Mouse (Mus musculus) hindbrain, embryonic 13.5 days (tissue): ENCODE measurements around the gene Ptgfr. TPM values are rescaled to one million over a fixed set of nuclear protein-coding genes. Genes with fewer than 3 reads are reported as not detected.

Experiments used
- ATAC-seq: fragments of 200-750 bp; cut with Nextera tagmentation; 2 replicates; pipeline ENCODE4 v1.8.0; 2017; ENCODE audit warnings: moderate TSS enrichment; ENCODE audit not compliant: low FRiP score
- H3K27ac ChIP-seq: fragments of 300-500 bp; sonication (generic); 2 replicates; pipeline ENCODE4 v1.5.1; 2015; ENCODE audit warnings: inconsistent platforms, mild to moderate bottlenecking, moderate library complexity
- H3K27me3 ChIP-seq: fragments of 300-500 bp; sonication (generic); 2 replicates; pipeline ENCODE4 v1.6.1; 2015; ENCODE audit warnings: mild to moderate bottlenecking, inconsistent platforms
- H3K36me3 ChIP-seq: fragments of 300-500 bp; sonication (generic); 2 replicates; pipeline ENCODE4 v1.6.1; 2015; ENCODE audit warnings: mild to moderate bottlenecking, inconsistent platforms
- H3K4me1 ChIP-seq: fragments of 300-500 bp; sonication (generic); replicated peaks from 2 replicates; pipeline ENCODE4 v1.6.1; 2015; ENCODE audit warnings: inconsistent platforms
- H3K4me2 ChIP-seq: fragments of 300-500 bp; sonication (generic); 2 replicates; pipeline ENCODE4 v1.6.1; 2015; ENCODE audit warnings: inconsistent platforms, mild to moderate bottlenecking, moderate library complexity
- H3K4me3 ChIP-seq: fragments of 300-500 bp; sonication (generic); 2 replicates; pipeline ENCODE4 v1.5.1; 2015; ENCODE audit warnings: mild to moderate bottlenecking, inconsistent platforms
- H3K9ac ChIP-seq: fragments of 300-500 bp; sonication (generic); 2 replicates; pipeline ENCODE4 v1.6.1; 2015; ENCODE audit warnings: mild to moderate bottlenecking, inconsistent platforms
- H3K9me3 ChIP-seq: fragments of 300-500 bp; sonication (generic); 2 replicates; pipeline ENCODE4 v1.6.1; 2016; ENCODE audit warnings: inconsistent platforms
- WGBS: fragments of 180-500 bp; shearing (Covaris S2); methylation state at CpG from one replicate; pipeline ENCODE4 v1.1.7; 2015; 5-methylcytosine and 5-hydroxymethylcytosine counted together
- polyA plus RNA-seq: library from polyadenylated mRNA; unstranded; fragments of >200 nt; fragmentation: Nextera tagmentation; extraction: Ambion mirVana; gene quantifications from 2 replicates; pipeline ENCODE4 v1.2.1, GENCODE M21; 2015

The Ptgfr gene
- polyA plus RNA-seq, result 0.40 and 0.52 TPM in 2 replicates

GRCm38 (mm10) chr3:151836871-151837680 lies at the start of gene Ptgfr:
TSS of gene Ptgfr (minus strand) at chr3:151837630.
- ATAC-seq, result peak; percentile 87
- Histone ChIP-seq H3K27me3 (peaks cover 26% of the 10 kb centered on the region), H3K4me2 (peak within 1 kb of the TSS; percentile 79), H3K4me3 (peak within 1 kb of the TSS; percentile 54), H3K36me3 (no peaks in the 10 kb centered on the region), H3K9ac (peak within 1 kb of the TSS; percentile 72), H3K9me3 (no peaks in the 10 kb centered on the region), H3K4me1 (peaks cover 15% of the 10 kb centered on the region), H3K27ac (no peak within 1 kb of the TSS)
- 2% methylated on average over 30 of the region's 30 CpGs for WGBS

GRCm38 (mm10) chr3:151883881-151884280 lies 46.5 kb upstream of the Ptgfr start:
- no peaks in the 10 kb centered on the region for H3K4me1 ChIP-seq
- H3K9me3 ChIP-seq, result no peaks in the 10 kb centered on the region
- no peaks in the 10 kb centered on the region for H3K27me3 ChIP-seq
- no peak overlapping the region for H3K4me3 ChIP-seq
- H3K9ac ChIP-seq, result no peak overlapping the region
- no peak overlapping the region for H3K4me2 ChIP-seq
- WGBS, result 78% methylated on average over 5 of the region's 5 CpGs
- H3K27ac ChIP-seq, result no peak overlapping the region
- no peak for ATAC-seq
- no peaks in the 10 kb centered on the region for H3K36me3 ChIP-seq

GRCm38 (mm10) chr3:151879981-151880380 lies 42.6 kb upstream of the Ptgfr start:
- ATAC-seq, result no peak
- H3K9me3 ChIP-seq, result no peaks in the 10 kb centered on the region
- H3K27me3 ChIP-seq, result no peaks in the 10 kb centered on the region
- H3K4me1 ChIP-seq, result no peaks in the 10 kb centered on the region
- no peak overlapping the region for H3K27ac ChIP-seq
- no peak overlapping the region for H3K4me3 ChIP-seq
- no peaks in the 10 kb centered on the region for H3K36me3 ChIP-seq
- 80% methylated on average over 2 of the region's 2 CpGs for WGBS
- no peak overlapping the region for H3K4me2 ChIP-seq
- no peak overlapping the region for H3K9ac ChIP-seq

- no peaks in the 10 kb centered on the region for H3K4me1 ChIP-seq
- H3K9me3 ChIP-seq, result no peaks in the 10 kb centered on the region
- ATAC-seq, result no peak
- H3K4me3 ChIP-seq, result no peak overlapping the region
- H3K4me2 ChIP-seq, result no peak overlapping the region
- H3K36me3 ChIP-seq, result no peaks in the 10 kb centered on the region
- no peaks in the 10 kb centered on the region for H3K27me3 ChIP-seq
- no peak overlapping the region for H3K27ac ChIP-seq
- no peak overlapping the region for H3K9ac ChIP-seq
These were observed 31.5 kb upstream of the Ptgfr start for GRCm38 (mm10) chr3:151868970-151869369.

GRCm38 (mm10) chr3:151851344-151851743 lies 13.9 kb upstream of the Ptgfr start:
- H3K9ac ChIP-seq, result no peak overlapping the region
- no peaks in the 10 kb centered on the region for H3K27me3 ChIP-seq
- H3K36me3 ChIP-seq, result no peaks in the 10 kb centered on the region
- H3K27ac ChIP-seq, result no peak overlapping the region
- H3K4me1 ChIP-seq, result no peaks in the 10 kb centered on the region
- H3K4me3 ChIP-seq, result no peak overlapping the region
- WGBS, result 97% methylated on average over 1 of the region's 1 CpGs
- no peak for ATAC-seq
- no peaks in the 10 kb centered on the region for H3K9me3 ChIP-seq
- H3K4me2 ChIP-seq, result no peak overlapping the region

- H3K27ac ChIP-seq, result no peak overlapping the region
- no peaks in the 10 kb centered on the region for H3K36me3 ChIP-seq
- H3K27me3 ChIP-seq, result no peaks in the 10 kb centered on the region
- H3K9me3 ChIP-seq, result no peaks in the 10 kb centered on the region
- no peak overlapping the region for H3K9ac ChIP-seq
- no peak for ATAC-seq
- 65% methylated on average over 1 of the region's 1 CpGs for WGBS
- H3K4me2 ChIP-seq, result no peak overlapping the region
- no peak overlapping the region for H3K4me3 ChIP-seq
- no peaks in the 10 kb centered on the region for H3K4me1 ChIP-seq
These were observed 13.2 kb upstream of the Ptgfr start for GRCm38 (mm10) chr3:151850621-151851020.

GRCm38 (mm10) chr3:151846292-151846691 lies 8.9 kb upstream of the Ptgfr start:
- no peaks in the 10 kb centered on the region for H3K36me3 ChIP-seq
- H3K27ac ChIP-seq, result no peak overlapping the region
- H3K4me2 ChIP-seq, result no peak overlapping the region
- 91% methylated on average over 7 of the region's 7 CpGs for WGBS
- H3K27me3 ChIP-seq, result no peaks in the 10 kb centered on the region
- no peaks in the 10 kb centered on the region for H3K4me1 ChIP-seq
- H3K9ac ChIP-seq, result no peak overlapping the region
- no peak for ATAC-seq
- no peaks in the 10 kb centered on the region for H3K9me3 ChIP-seq
- H3K4me3 ChIP-seq, result no peak overlapping the region

- no peaks in the 10 kb centered on the region for H3K4me1 ChIP-seq
- no peaks in the 10 kb centered on the region for H3K9me3 ChIP-seq
- no peak overlapping the region for H3K4me2 ChIP-seq
- WGBS, result 74% methylated on average over 5 of the region's 5 CpGs
- H3K27me3 ChIP-seq, result no peaks in the 10 kb centered on the region
- H3K9ac ChIP-seq, result no peak overlapping the region
- H3K27ac ChIP-seq, result no peak overlapping the region
- H3K36me3 ChIP-seq, result no peaks in the 10 kb centered on the region
- H3K4me3 ChIP-seq, result no peak overlapping the region
- ATAC-seq, result no peak
These were observed 7.1 kb upstream of the Ptgfr start for GRCm38 (mm10) chr3:151844361-151845154.

- Histone ChIP-seq H3K27ac (no peak overlapping the region), H3K27me3 (peaks cover 26% of the 10 kb centered on the region), H3K4me3 (no peak overlapping the region), H3K9me3 (no peaks in the 10 kb centered on the region), H3K4me2 (no peak overlapping the region), H3K4me1 (peaks cover 15% of the 10 kb centered on the region), H3K9ac (no peak overlapping the region), H3K36me3 (no peaks in the 10 kb centered on the region)
- 71% methylated on average over 3 of the region's 3 CpGs for WGBS
- no peak for ATAC-seq
These were observed 3.3 kb upstream of the Ptgfr start for GRCm38 (mm10) chr3:151840688-151841087.

- 60% methylated on average over 6 of the region's 6 CpGs for WGBS
- Histone ChIP-seq H3K27me3 (peaks cover 26% of the 10 kb centered on the region), H3K9me3 (no peaks in the 10 kb centered on the region), H3K9ac (no peak overlapping the region), H3K4me1 (peaks cover 15% of the 10 kb centered on the region), H3K36me3 (no peaks in the 10 kb centered on the region), H3K4me3 (no peak overlapping the region), H3K4me2 (no peak overlapping the region), H3K27ac (no peak overlapping the region)
- no peak for ATAC-seq
These were observed 942 bp upstream of the Ptgfr start for GRCm38 (mm10) chr3:151838372-151838771.

- Histone ChIP-seq H3K4me1 (peaks cover 15% of the 10 kb centered on the region), H3K36me3 (no peaks in the 10 kb centered on the region), H3K4me2 (peak overlapping the region; percentile 79), H3K4me3 (peak overlapping the region; percentile 54), H3K9me3 (no peaks in the 10 kb centered on the region), H3K27ac (no peak overlapping the region), H3K27me3 (peaks cover 26% of the 10 kb centered on the region), H3K9ac (no peak overlapping the region)
- 49% methylated on average over 9 of the region's 9 CpGs for WGBS
- ATAC-seq, result no peak
These were observed 319 bp upstream of the Ptgfr start for GRCm38 (mm10) chr3:151837749-151838148.

GRCm38 (mm10) chr3:151836451-151836850 lies 979 bp downstream of the Ptgfr start:
- Histone ChIP-seq H3K9ac (peak overlapping the region; percentile 72; the same call in 1 of the 2 replicates), H3K36me3 (no peaks in the 10 kb centered on the region), H3K4me3 (peak overlapping the region; percentile 54), H3K9me3 (no peaks in the 10 kb centered on the region), H3K4me2 (peak overlapping the region; percentile 79), H3K27ac (no peak overlapping the region), H3K4me1 (peaks cover 15% of the 10 kb centered on the region), H3K27me3 (peaks cover 26% of the 10 kb centered on the region)
- no peak for ATAC-seq
- 10% methylated on average over 5 of the region's 5 CpGs for WGBS
